Mouse (Mus musculus): ENCODE results near the gene Pde10a. TPM values are rescaled to one million over a fixed set of nuclear protein-coding genes. Genes with fewer than 3 reads are reported as not detected.
A peak's percentile ranks its signal among the peaks of the same experiment; 100 is the strongest.

The Pde10a gene
- 2.6 and 3.4 TPM in 2 replicates for polyA plus RNA-seq (2014; fragmentation: Nextera tagmentation; extraction: Ambion mirVana)

- DNase-seq: peak; percentile 45
- peak within 1 kb of the TSS; percentile 40 for H3K9ac ChIP-seq
- H3K36me3 ChIP-seq (ENCODE audit: insufficient read depth): no peaks in the 10 kb centered on the region
- H3K9me3 ChIP-seq (ENCODE audit: low read depth, low read length): no peaks in the 10 kb centered on the region
- WGBS: 1% methylated on average over 22 of the region's 22 CpGs
- H3K4me2 ChIP-seq: peak within 1 kb of the TSS; percentile 97
- H3K27me3 ChIP-seq (ENCODE audit: insufficient read depth, low read length): peaks cover 49% of the 10 kb centered on the region
- TF ChIP-seq CTCF (IDR thresholded peaks at IDR 0.05; ENCODE audit: low read depth): no peak
- ATAC-seq (ENCODE audit: insufficient read depth): peak; percentile 16; the same call in 1 of the 2 replicates
- peak within 1 kb of the TSS; percentile 44 for H3K4me3 ChIP-seq (ENCODE audit: low read depth, low read length)
- no peak within 1 kb of the TSS for H3K27ac ChIP-seq (ENCODE audit: low read depth)
- H3K4me1 ChIP-seq (ENCODE audit: insufficient read depth): 0 out of 2 replicates have a peak, but pooled peaks cover 3% of the 10 kb centered on the region
These were observed at the start of gene Pde10a for GRCm38 (mm10) chr17:8525225-8525721. Pde10a (plus strand) TSS chr17:8525372.

GRCm38 (mm10) chr17:8478554-8478953, 46.6 kb upstream of the Pde10a start:
- Histone ChIP-seq H3K4me2 (no peak overlapping the region), H3K9ac (no peak overlapping the region), H3K36me3 (ENCODE audit: insufficient read depth) (no peaks in the 10 kb centered on the region), H3K4me1 (ENCODE audit: insufficient read depth) (no peaks in the 10 kb centered on the region), H3K4me3 (ENCODE audit: low read depth, low read length) (no peak overlapping the region), H3K27ac (ENCODE audit: low read depth) (no peak overlapping the region), H3K9me3 (ENCODE audit: low read depth, low read length) (no peaks in the 10 kb centered on the region), H3K27me3 (ENCODE audit: insufficient read depth, low read length) (no peaks in the 10 kb centered on the region)
- DNase-seq (no peak), ATAC-seq (ENCODE audit: insufficient read depth) (no peak)
- WGBS: 72% methylated on average over 3 of the region's 3 CpGs
- TF ChIP-seq CTCF (IDR thresholded peaks at IDR 0.05; ENCODE audit: low read depth): no peak

- no peak overlapping the region for H3K4me2 ChIP-seq
- no peaks in the 10 kb centered on the region for H3K9me3 ChIP-seq (ENCODE audit: low read depth, low read length)
- H3K9ac ChIP-seq: no peak overlapping the region
- H3K27me3 ChIP-seq (ENCODE audit: insufficient read depth, low read length): no peaks in the 10 kb centered on the region
- WGBS: 73% methylated on average over 9 of the region's 9 CpGs
- ATAC-seq (ENCODE audit: insufficient read depth) (no peak), DNase-seq (no peak)
- H3K27ac ChIP-seq (ENCODE audit: low read depth): no peak overlapping the region
- H3K4me1 ChIP-seq (ENCODE audit: insufficient read depth): no peaks in the 10 kb centered on the region
- H3K36me3 ChIP-seq (ENCODE audit: insufficient read depth): no peaks in the 10 kb centered on the region
- H3K4me3 ChIP-seq (ENCODE audit: low read depth, low read length): no peak overlapping the region
- no peak for TF ChIP-seq CTCF (IDR thresholded peaks at IDR 0.05; ENCODE audit: low read depth)
These were observed 45.6 kb upstream of the Pde10a start for GRCm38 (mm10) chr17:8479493-8480128.

GRCm38 (mm10) chr17:8481797-8482196, 43.4 kb upstream of the Pde10a start:
- H3K36me3 ChIP-seq (ENCODE audit: insufficient read depth): no peaks in the 10 kb centered on the region
- ATAC-seq (ENCODE audit: insufficient read depth) (no peak), DNase-seq (no peak)
- no peaks in the 10 kb centered on the region for H3K4me1 ChIP-seq (ENCODE audit: insufficient read depth)
- no peaks in the 10 kb centered on the region for H3K27me3 ChIP-seq (ENCODE audit: insufficient read depth, low read length)
- H3K27ac ChIP-seq (ENCODE audit: low read depth): no peak overlapping the region
- 64% methylated on average over 10 of the region's 10 CpGs for WGBS
- H3K9me3 ChIP-seq (ENCODE audit: low read depth, low read length): no peaks in the 10 kb centered on the region
- no peak for TF ChIP-seq CTCF (IDR thresholded peaks at IDR 0.05; ENCODE audit: low read depth)
- H3K9ac ChIP-seq: no peak overlapping the region
- H3K4me2 ChIP-seq: no peak overlapping the region
- no peak overlapping the region for H3K4me3 ChIP-seq (ENCODE audit: low read depth, low read length)

- H3K9me3 ChIP-seq (ENCODE audit: low read depth, low read length): no peaks in the 10 kb centered on the region
- no peak for ATAC-seq (ENCODE audit: insufficient read depth)
- no peak overlapping the region for H3K27ac ChIP-seq (ENCODE audit: low read depth)
- no peaks in the 10 kb centered on the region for H3K36me3 ChIP-seq (ENCODE audit: insufficient read depth)
- H3K27me3 ChIP-seq (ENCODE audit: insufficient read depth, low read length): no peaks in the 10 kb centered on the region
- H3K9ac ChIP-seq: no peak overlapping the region
- H3K4me1 ChIP-seq (ENCODE audit: insufficient read depth): no peaks in the 10 kb centered on the region
- no peak for TF ChIP-seq CTCF (IDR thresholded peaks at IDR 0.05; ENCODE audit: low read depth)
- no peak overlapping the region for H3K4me3 ChIP-seq (ENCODE audit: low read depth, low read length)
- DNase-seq: no peak
- WGBS: 71% methylated on average over 7 of the region's 7 CpGs
- no peak overlapping the region for H3K4me2 ChIP-seq
These were observed 42.3 kb upstream of the Pde10a start for GRCm38 (mm10) chr17:8482876-8483275.

- no peak for DNase-seq
- WGBS: 31% methylated on average over 3 of the region's 3 CpGs
- no peak for TF ChIP-seq CTCF (IDR thresholded peaks at IDR 0.05; ENCODE audit: low read depth)
These were observed 40.9 kb upstream of the Pde10a start for GRCm38 (mm10) chr17:8484246-8484645.

GRCm38 (mm10) chr17:8485146-8485545, 40.0 kb upstream of the Pde10a start:
- H3K9ac ChIP-seq: no peak overlapping the region
- no peak overlapping the region for H3K4me3 ChIP-seq (ENCODE audit: low read depth, low read length)
- H3K27me3 ChIP-seq (ENCODE audit: insufficient read depth, low read length): no peaks in the 10 kb centered on the region
- H3K4me1 ChIP-seq (ENCODE audit: insufficient read depth): no peaks in the 10 kb centered on the region
- ATAC-seq (ENCODE audit: insufficient read depth) (no peak), DNase-seq (no peak)
- H3K36me3 ChIP-seq (ENCODE audit: insufficient read depth): no peaks in the 10 kb centered on the region
- TF ChIP-seq CTCF (IDR thresholded peaks at IDR 0.05; ENCODE audit: low read depth): no peak
- no peak overlapping the region for H3K4me2 ChIP-seq
- H3K27ac ChIP-seq (ENCODE audit: low read depth): no peak overlapping the region
- no peaks in the 10 kb centered on the region for H3K9me3 ChIP-seq (ENCODE audit: low read depth, low read length)

More at GRCm38 (mm10) chr17:8484246-8484645, 40.9 kb upstream of the Pde10a start:
- Histone ChIP-seq H3K4me1 (ENCODE audit: insufficient read depth) (no peaks in the 10 kb centered on the region), H3K9ac (no peak overlapping the region), H3K36me3 (ENCODE audit: insufficient read depth) (no peaks in the 10 kb centered on the region), H3K27ac (ENCODE audit: low read depth) (no peak overlapping the region), H3K9me3 (ENCODE audit: low read depth, low read length) (no peaks in the 10 kb centered on the region), H3K4me3 (ENCODE audit: low read depth, low read length) (no peak overlapping the region), H3K4me2 (no peak overlapping the region), H3K27me3 (ENCODE audit: insufficient read depth, low read length) (no peaks in the 10 kb centered on the region)
- ATAC-seq (ENCODE audit: insufficient read depth): no peak
